Mouse (Mus musculus): ENCODE data around the gene Stim2.

Stim2 gene

DNA sequence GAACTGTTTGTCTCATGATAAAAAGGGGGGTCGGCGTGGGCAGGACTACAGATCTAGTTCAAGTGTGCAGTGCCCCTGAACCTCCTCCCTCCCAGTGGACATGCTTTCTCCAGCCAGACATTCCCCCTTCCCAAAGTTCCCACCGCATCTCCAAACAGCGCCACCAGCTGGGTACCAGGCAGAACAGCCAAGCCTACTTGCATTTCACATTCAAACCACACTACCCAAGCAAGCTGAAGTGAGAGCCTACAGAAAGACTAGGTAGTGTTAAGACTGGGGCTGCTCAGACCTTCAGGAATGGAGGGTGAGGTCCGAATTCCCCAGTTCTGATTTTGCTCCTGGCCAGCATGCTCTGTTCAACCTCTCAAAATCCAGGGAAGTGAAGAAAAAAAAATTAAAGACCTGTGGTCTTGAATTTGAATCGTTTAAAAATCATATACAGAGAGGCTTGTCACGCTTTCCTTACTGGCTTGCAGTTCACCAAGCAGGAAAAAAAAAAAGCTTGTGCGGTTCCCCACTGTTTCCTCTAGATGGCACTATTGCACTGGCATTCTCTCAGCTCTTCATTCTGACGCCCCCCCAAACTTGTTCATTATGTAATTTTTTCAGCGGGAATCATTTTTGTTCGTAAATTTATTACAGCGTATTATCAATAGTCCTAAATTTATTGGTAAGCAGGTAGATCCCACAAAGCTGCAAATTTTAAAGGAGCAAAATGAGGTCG, 156.4 kb downstream of the Stim2 start:
- DNase-seq: no peak

DNA sequence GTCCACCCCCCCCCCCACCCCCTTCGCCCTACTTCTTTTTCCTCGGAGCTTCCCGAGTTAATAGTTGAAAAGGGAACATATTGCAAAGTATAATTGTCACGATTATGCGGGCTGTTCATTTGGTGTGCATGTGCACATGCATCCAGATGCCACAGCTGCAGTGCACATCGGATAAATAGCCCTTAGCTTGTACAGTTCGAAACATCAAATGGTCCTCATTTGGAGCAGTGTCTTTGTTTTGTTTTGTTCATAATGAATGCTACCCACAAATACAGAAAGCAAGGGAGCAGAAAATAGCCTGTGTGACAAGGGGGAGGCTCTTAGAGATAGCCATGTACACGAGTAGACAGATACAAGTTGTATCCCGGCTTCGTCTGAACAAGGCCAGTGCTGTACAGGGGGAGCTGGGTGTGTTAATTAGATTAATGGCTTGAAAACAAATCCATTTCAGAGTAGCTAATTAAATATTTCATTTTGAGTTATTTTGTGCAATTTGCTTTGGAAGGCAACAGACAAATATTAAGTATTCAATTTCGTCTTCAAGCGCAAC, 157.0 kb downstream of the Stim2 start:
- no peak for DNase-seq

DNA sequence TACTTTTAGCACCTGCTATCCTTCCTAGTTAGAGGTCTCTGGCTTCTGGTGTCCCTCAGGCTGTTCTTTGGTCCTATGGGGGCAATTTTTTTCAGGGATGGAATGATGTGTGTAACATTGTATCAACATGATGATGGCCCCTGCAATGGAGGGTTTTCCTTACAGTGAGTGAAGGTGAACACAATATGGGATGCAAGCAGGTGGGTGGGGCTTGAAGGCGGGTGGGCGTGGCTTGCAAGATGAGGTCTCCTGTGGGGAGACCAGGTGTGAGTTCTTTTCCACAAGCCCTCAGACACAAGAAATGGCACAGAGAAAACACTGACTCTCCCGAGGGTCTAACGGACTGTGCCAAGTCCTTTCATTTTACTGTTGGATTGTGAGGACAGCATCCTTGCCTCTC, 157.6 kb downstream of the Stim2 start:
- DNase-seq: no peak

DNA sequence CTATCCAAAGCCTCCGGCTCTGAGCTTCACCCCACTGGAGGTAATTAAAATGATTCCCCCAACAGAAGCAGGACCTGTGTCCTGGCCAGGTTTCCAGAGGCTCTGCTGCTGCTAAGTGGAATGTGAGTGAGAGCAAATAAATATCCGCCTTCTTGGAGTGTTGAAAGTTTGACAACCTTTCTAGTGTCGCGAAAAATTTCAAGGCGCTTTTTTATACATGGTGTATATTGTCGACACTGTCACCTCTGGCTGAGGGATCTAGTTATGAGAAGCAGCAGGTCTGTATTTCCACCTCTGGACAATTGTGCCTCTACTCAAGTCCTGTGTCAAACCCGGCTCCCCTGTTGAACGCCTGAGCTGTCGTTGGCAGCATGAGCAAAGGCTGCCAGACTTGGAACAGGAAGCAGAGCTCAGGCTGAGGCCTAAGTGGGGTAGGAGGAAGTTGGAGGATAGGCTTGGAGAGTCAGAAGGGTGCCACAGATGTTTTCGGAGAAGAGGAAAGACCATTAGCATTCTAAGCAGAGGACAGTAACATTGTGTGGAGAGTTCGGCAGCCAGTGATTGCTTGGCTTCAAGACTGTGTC, 158.7 kb downstream of the Stim2 start:
- no peak for DNase-seq

DNA sequence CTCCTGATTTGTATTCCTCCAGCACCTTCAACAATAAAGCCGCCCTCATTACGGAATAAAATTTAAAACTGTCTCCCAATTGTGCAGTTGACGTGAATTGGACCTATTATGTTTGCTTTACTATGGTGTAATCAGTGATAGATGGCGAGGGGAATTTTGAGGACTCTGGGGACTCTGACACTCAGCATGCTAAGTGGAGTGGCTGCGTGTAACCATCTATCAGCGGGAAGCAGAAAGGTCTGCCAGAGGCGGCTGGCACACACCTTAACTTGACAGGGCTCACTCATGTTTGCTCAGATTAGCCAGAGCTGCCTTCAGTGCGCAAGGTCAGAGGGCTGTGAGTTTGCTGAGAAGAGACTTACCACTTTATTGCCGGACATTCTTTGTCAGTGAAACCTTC, 159.9 kb downstream of the Stim2 start:
- no peak for DNase-seq

DNA sequence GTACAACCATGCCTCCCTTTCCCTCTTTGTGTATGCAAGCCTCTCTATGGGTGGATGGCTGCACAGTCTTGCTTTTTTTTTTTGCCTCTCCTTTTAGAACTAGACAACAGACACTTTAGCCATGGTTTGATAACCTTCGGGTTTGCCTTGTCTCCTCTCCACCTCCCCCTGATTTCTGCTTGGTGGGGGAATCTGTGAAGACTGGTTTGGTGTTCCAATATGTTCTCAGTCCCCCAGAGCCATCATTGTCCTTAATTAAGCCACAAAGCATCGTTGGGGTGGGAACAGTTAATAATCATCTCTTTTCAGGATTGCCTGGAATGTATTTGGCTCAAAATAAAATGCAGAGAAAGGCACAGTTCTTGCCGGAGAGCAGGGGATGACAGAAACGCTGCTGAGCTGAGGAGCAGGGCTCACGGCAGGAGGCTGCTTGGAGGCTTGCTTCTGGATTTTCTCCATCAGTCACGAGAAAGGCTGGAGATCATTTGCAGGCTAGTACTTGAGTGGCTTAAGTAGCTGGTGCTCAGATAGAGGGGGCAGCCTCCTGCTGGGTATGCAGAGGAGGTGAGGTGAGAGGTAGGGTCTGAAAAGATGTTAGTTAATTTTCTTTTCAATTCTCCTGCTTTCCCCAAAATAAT, 161.0 kb downstream of the Stim2 start:
- no peak for DNase-seq

DNA sequence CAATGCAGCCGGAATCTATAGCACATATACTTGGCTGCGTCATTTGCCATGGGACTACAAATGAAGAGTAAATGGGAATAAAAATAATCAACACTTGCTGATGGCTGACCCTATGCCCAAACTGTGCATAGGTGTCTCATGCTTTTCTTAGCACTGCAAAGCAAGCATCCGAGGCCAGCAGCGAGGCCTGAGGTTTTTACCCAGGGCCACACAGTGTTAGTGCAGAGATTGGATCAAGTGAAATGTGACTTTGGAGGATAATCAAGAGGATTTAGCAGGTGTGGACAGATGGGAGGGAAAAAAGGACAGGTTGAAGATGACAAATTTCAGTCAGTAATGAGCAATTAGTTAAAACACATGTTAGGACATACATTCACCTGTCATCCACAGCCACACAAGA, 162.3 kb downstream of the Stim2 start:
- no peak for DNase-seq

DNA sequence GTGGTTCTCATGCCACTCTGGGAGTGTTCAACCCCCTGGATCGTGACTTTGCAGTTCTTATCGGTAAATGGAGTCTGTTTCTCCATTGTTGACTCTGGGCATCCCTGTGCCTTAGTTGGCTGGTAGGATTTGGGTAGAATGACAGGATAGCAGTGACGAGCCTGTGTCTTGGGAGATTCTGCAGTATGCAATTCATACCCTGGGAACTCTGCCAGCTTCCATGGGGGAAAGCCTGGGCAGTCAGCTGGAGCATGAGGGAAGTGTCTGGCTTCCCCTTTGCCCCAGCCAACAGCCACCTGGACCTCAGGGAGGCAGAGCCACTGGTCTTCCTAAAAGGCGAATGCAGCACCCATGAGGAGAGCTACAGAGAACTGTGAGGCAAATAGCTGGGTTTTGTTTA, 165.6 kb downstream of the Stim2 start:
- DNase-seq: no peak

All from lung, postnatal 14 days (tissue).